Mouse (Mus musculus): Measurements from ENCODE around the gene Lrrc8a. TPM values are rescaled to one million over a fixed set of nuclear protein-coding genes. Genes with fewer than 3 reads are reported as not detected.
A peak's percentile ranks its signal among the peaks of the same experiment; 100 is the strongest.

The Lrrc8a gene
- total RNA-seq, 2 experiments from 2014 or later: 50.6 to 55.9 TPM

DNA sequence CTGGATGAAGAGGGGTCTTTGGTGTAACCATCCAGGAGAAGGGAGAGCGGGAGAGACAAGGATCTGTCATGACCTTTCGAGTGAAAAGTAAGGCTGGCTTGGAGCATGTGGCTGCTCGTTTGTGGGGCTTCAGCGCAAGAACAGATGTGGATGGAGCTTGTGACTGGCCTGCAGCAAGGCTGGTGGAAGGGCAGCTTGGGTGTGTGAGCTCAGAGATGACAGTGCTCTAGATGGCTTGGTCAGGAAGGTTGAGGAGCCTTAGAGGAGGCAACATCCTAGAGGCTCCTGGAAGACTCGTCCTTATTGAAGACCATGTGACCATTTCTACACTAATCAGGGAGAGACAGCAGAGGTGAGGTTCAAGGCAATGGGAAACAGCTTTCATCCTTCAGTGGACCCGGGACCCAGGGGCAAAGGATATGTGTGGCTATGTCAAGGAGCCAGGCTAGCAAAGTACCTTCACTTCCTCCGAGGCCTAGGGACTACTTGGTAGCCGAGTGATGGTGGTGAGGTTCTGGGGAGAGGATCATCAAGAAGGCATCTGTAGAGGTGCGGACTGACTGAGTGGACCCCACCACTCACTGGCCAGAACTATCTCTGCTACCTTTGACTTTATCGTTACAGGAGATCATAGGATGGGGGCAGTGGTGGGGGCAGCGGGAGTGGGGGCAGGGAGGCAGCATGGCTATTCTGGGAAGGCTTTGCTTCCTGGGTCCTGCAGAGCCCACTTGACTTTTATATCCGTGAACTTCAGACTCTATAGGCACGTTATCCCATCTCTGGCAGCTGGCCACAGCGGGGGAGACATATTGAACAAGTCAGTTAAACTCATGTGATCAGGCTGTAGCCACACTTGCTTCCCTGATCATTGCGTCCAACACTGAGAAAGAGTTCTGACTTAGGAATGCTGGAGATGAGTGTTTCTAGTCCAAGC is 21.9 kb downstream of the Lrrc8a start:
- intact Hi-C loops (cut with DNase I): no loop called here

GRCm38 (mm10) chr2:30261064-30261736 is 23.7 kb downstream of the Lrrc8a start:
- intact Hi-C loops (cut with DNase I): no loop called here
- no peak for DNase-seq

More for the DNA sequence above, 21.9 kb downstream of the Lrrc8a start:
- peak; percentile 42 for DNase-seq

GRCm38 (mm10) chr2:30261921-30262839 is 24.7 kb downstream of the Lrrc8a start:
- intact Hi-C loops (cut with DNase I): no loop called here
- DNase-seq: peak; percentile 64

DNA sequence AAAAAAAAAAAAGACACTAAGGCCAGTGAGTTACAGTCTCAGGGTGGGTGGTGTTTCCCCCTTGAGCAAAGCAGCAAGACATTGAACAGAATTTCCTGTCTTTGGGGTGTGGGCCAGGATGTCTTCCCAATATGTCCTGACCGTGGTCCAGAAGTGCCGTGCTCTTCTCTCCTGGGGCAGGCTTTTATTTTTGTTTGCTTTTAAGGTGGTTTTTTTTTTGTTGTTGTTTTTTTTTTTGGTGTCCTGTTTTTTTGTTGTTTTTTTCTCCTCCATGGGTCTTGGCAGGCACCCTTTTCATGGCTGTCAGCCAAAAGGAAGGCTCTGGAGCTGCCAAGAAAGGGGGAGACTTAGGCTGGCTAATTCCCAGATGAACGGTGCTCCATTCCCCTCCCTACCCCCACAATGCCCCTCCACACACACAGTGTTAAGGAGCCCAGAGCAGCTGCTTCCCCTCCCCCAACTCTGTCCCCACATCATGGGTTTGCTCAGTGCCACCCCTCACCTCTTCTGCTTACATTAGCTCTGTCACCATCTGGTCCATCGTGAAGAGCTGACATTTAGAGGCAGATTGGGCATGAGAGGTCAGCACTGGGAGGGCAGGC is 25.4 kb downstream of the Lrrc8a start:
- intact Hi-C loops (cut with DNase I): no loop called here
- DNase-seq: peak; percentile 88

DNA sequence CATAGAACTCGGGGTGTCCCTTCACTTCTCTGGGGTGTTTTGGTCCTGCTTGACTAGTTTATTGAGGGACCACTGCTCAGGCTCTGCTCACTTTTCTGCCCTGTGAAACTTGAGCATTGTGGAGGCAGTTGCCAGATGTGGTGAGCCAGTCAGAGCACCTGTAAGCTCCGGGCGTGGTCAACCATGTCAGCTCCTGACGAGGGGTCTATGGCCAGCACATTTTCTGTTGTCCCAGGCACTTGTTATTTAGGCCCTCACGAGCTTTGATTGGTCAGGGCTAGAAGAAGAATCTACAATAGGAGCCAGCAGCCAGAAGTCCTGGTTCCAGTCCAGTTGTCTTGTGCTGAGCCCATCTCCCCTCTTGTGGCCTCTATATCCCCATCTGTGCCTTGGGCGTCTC is 26.3 kb downstream of the Lrrc8a start:
- DNase-seq: no peak
- intact Hi-C loops (cut with DNase I): no loop called here

- DNase-seq: no peak
- intact Hi-C loops (cut with DNase I): no loop called here
Observed at GRCm38 (mm10) chr2:30264671-30265519, 27.4 kb downstream of the Lrrc8a start.

GRCm38 (mm10) chr2:30265767-30266253 is 28.3 kb downstream of the Lrrc8a start, which contains the start of gene Phyhd1:
Gene Phyhd1 (plus strand): TSS chr2:30266203.
- intact Hi-C loops (cut with DNase I): no loop called here
- DNase-seq: peak; percentile 72

- DNase-seq: peak; percentile 69
- intact Hi-C loops (cut with DNase I): no loop called here
Observed at GRCm38 (mm10) chr2:30266392-30266941, 29.0 kb downstream of the Lrrc8a start.

GRCm38 (mm10) chr2:30267466-30267865 is 30.0 kb downstream of the Lrrc8a start:
- intact Hi-C loops (cut with DNase I): no loop called here
- no peak for DNase-seq

DNA sequence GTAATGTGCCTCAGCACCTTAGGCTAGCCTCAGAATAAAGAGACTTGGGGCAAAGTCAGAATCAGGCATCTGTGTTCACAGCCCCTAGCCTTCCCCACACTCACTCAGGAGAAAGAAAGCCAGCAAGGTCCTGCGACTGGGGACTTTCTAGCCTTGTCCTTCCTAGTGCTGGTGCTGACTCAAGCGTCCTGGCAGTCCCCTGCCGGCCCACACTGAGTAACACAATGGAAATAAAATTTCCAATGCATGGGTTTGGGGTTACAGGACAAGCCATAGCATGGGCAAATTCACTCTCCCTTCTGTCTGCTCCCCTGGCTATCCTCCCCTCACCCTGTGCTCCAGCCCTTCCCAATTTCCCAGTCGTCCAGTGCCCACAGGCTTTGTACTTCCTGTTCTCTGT is 30.9 kb downstream of the Lrrc8a start:
- DNase-seq: no peak
- intact Hi-C loops (cut with DNase I): no loop called here

- no peak for DNase-seq
- intact Hi-C loops (cut with DNase I): no loop called here
Observed at GRCm38 (mm10) chr2:30269241-30269990, 31.9 kb downstream of the Lrrc8a start.

- intact Hi-C loops (cut with DNase I): no loop called here
Observed at GRCm38 (mm10) chr2:30270134-30270533, 32.6 kb downstream of the Lrrc8a start.

GRCm38 (mm10) chr2:30280743-30281142 is 43.2 kb downstream of the Lrrc8a start, which contains the start of gene Gm28038:
Gene Gm28038 (plus strand): TSS chr2:30281043.
- DNase-seq: no peak
- intact Hi-C loops (cut with DNase I): no loop called here

More at GRCm38 (mm10) chr2:30270134-30270533, 32.6 kb downstream of the Lrrc8a start:
- DNase-seq: peak; percentile 47

GRCm38 (mm10) chr2:30281651-30282050 is 44.1 kb downstream of the Lrrc8a start:
- DNase-seq: no peak
- intact Hi-C loops (cut with DNase I): no loop called here

- DNase-seq: no peak
- intact Hi-C loops (cut with DNase I): no loop called here
Observed at GRCm38 (mm10) chr2:30283193-30283592, 45.7 kb downstream of the Lrrc8a start.

GRCm38 (mm10) chr2:30285004-30285403 is 47.5 kb downstream of the Lrrc8a start:
- DNase-seq: no peak
- intact Hi-C loops (cut with DNase I): no loop called here

DNA sequence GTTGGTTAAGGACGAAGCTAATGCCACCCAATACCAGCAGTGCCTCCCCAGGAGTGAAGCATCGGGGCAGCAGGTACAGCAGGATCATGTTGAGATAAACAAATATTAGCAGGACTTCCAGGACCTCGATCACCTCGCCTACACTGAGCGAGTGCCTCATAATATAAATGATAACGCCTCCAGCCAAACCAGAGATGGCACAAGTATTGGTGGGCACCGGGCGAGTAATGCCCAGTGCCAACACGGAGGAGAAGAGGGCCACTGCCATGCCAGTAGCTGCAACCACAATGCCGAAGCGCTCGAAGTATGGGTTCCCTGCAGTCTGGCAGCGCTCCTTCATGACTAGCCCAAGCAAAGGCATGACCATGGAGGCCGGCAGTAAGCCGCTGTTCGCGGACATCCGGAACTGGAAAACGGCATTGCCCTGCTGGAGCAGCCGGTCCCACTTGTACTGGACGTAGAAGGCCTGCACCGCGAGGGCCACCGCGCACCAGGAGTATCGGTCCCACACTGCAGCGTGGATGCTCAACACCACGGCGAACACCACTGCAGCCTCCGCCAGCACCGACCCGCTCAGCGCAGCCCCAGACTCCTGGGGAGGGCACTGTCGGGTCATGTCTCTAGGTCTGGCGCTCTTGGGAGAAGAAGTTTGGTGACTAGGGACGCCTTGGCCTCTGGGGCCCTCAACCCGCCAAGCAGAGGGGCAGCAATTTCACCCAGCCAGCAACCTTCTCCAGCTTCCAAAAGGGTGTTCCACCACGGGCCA is 48.1 kb downstream of the Lrrc8a start:
- DNase-seq: no peak
- intact Hi-C loops (cut with DNase I): no loop called here

Data from left cerebral cortex, postnatal 4 days (tissue).